Mouse (Mus musculus) spleen, adult 2 months (tissue): ENCODE measurements around the gene Pla2g4e. TPM values are rescaled to one million over a fixed set of nuclear protein-coding genes. Genes with fewer than 3 reads are reported as not detected.

ENCODE experiments used
- DNase-seq, 2 experiments: peaks; one replicate each; pipeline versions ENCODE4 v3.0.0 to v3.0.0-alpha.2; 2012 to 2021; ENCODE audit warnings: low spot score in 2 of 2, low read depth in 1 of 2
- H3K27ac ChIP-seq: fragments of 200-500 bp; 2 replicates; pipeline ENCODE4 v1.5.1; 2012; ENCODE audit warnings: low read length, inconsistent platforms; ENCODE audit not compliant: insufficient read depth
- H3K27me3 ChIP-seq: fragments of 200-500 bp; 2 replicates; pipeline ENCODE4 v1.6.1; 2012; ENCODE audit warnings: mild to moderate bottlenecking, moderate library complexity, low read length, inconsistent platforms; ENCODE audit not compliant: control insufficient read depth, insufficient read depth
- H3K36me3 ChIP-seq: fragments of 200-500 bp; 2 replicates; pipeline ENCODE4 v1.6.1; 2012; ENCODE audit warnings: mild to moderate bottlenecking, low read length, inconsistent platforms; ENCODE audit not compliant: control insufficient read depth, insufficient read depth
- H3K4me1 ChIP-seq: fragments of 200-500 bp; 2 replicates; pipeline ENCODE4 v1.6.1; 2011; ENCODE audit warnings: inconsistent platforms; ENCODE audit not compliant: control insufficient read depth, insufficient read depth, insufficient read length
- H3K4me3 ChIP-seq: fragments of 200-500 bp; 2 replicates; pipeline ENCODE4 v1.5.1; 2011; ENCODE audit warnings: mild to moderate bottlenecking, inconsistent platforms; ENCODE audit not compliant: insufficient read depth, insufficient read length; ENCODE audit errors: extremely low read depth
- CTCF ChIP-seq: fragments of 200-500 bp; IDR thresholded peaks from 2 replicates; pipeline ENCODE4 v1.5.1; 2011; ENCODE audit warnings: mild to moderate bottlenecking, inconsistent platforms; ENCODE audit not compliant: insufficient read depth, insufficient read length, insufficient replicate concordance; ENCODE audit errors: extremely low read depth
- POLR2A ChIP-seq: fragments of 200-500 bp; IDR thresholded peaks from 2 replicates; pipeline ENCODE4 v1.6.1; 2011; ENCODE audit warnings: low read depth, low read length, inconsistent platforms
- WGBS: fragments of 180-500 bp; shearing (Covaris S2); methylation state at CpG from one replicate; pipeline ENCODE4 v1.1.7; 2018; 5-methylcytosine and 5-hydroxymethylcytosine counted together
- polyA plus RNA-seq: library from polyadenylated mRNA; depleted of rRNA; stranded (reverse); fragments of >200 nt; gene quantifications from 2 replicates; pipeline ENCODE4 v1.2.3, GENCODE M21; 2012; rRNA removed

Gene Pla2g4e
- polyA plus RNA-seq, 1 experiment, result not detected

DNA sequence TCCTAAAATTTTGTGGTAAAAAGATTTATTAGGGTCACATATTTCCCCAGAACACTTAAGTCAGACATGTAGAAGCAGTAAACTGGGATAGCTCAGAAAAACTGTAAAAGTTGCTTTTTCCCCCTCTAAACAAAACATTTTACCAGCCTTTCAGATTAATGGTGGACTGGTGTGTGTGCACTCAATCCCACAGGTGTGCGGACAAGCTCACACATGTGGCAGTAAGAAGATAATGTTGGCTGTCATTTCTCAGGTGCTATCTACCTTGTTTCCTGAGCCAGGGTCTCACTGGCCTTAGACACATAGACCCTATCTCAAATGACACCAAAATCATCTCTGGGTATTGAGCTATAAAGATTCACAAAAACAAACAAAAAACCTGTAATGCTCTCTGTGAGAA lies 119.7 kb downstream of the Pla2g4e start:
- no peak for TF ChIP-seq POLR2A
- no peak for TF ChIP-seq CTCF
- no peak for DNase-seq
- peaks cover 1% of the 10 kb centered on the region; the same call in 1 of the 2 replicates for H3K36me3 ChIP-seq
- no peak overlapping the region for H3K4me3 ChIP-seq
- H3K27ac ChIP-seq, result no peak overlapping the region
- no peaks in the 10 kb centered on the region for H3K27me3 ChIP-seq
- peaks cover 9% of the 10 kb centered on the region; the same call in 1 of the 2 replicates for H3K4me1 ChIP-seq
- 93% methylated on average over 1 of the region's 1 CpGs for WGBS

DNA sequence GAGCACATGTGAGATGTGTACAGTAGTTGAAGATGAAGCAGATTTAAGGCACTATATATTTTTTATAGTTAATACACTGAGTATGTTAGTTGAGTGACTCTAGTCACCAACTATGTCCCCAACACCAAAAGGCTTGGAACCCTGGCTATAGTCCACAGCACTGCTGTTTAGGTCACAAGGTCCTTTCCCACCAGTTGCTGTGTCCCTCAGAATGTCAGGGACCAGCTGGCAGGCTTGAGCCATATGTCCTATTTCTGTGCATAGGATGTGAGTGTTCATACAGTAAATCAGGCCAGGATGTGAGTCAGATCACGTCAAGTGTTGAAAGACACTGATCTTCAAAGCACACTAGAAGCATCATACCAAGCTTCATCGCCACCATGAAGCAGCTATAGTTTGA lies 120.2 kb downstream of the Pla2g4e start:
- TF ChIP-seq POLR2A (no peak), CTCF (no peak)
- DNase-seq, result no peak
- 89% methylated on average over 2 of the region's 2 CpGs for WGBS
- no peak overlapping the region for H3K4me3 ChIP-seq
- H3K36me3 ChIP-seq, result peaks cover 1% of the 10 kb centered on the region; the same call in 1 of the 2 replicates
- H3K27ac ChIP-seq, result no peak overlapping the region
- peaks cover 9% of the 10 kb centered on the region; the same call in 1 of the 2 replicates for H3K4me1 ChIP-seq
- no peaks in the 10 kb centered on the region for H3K27me3 ChIP-seq

DNA sequence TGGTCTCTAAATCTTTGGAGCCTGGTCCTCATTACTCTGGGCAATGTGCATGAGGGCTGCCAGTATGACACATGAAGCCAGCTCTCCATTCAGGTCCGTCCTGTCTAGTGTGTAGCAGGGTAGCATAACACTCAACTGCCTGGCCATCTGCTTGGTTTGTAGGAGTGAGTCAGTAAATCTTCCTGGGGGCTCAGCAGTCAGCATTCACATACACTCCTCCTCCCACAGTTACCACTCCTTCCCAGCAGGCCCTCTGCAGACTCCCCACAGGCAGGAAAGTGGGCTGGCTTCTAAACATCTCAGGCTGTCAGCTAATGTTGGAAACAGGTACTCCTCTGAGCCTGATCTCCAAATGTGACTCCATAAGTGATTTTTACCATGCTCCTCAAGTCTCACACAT lies 121.0 kb downstream of the Pla2g4e start:
- DNase-seq, result no peak
- no peaks in the 10 kb centered on the region for H3K27me3 ChIP-seq
- TF ChIP-seq CTCF (no peak), POLR2A (no peak)
- H3K27ac ChIP-seq, result no peak overlapping the region
- WGBS, result 90% methylated on average over 1 of the region's 1 CpGs
- no peak overlapping the region for H3K4me3 ChIP-seq
- peaks cover 1% of the 10 kb centered on the region; the same call in 1 of the 2 replicates for H3K36me3 ChIP-seq
- peaks cover 9% of the 10 kb centered on the region; the same call in 1 of the 2 replicates for H3K4me1 ChIP-seq

GRCm38 (mm10) chr2:120122983-120123382 lies 122.2 kb downstream of the Pla2g4e start:
- Histone ChIP-seq H3K4me1 (peaks cover 5% of the 10 kb centered on the region; the same call in 1 of the 2 replicates), H3K27ac (no peak overlapping the region), H3K27me3 (no peaks in the 10 kb centered on the region), H3K4me3 (no peak overlapping the region), H3K36me3 (peaks cover 1% of the 10 kb centered on the region; the same call in 1 of the 2 replicates)
- 94% methylated on average over 6 of the region's 6 CpGs for WGBS
- TF ChIP-seq CTCF (no peak), POLR2A (no peak)
- DNase-seq, result no peak

GRCm38 (mm10) chr2:120117346-120117745 lies 127.8 kb downstream of the Pla2g4e start:
- no peak for DNase-seq
- TF ChIP-seq CTCF (no peak), POLR2A (no peak)
- 79% methylated on average over 6 of the region's 6 CpGs for WGBS
- no peaks in the 10 kb centered on the region for H3K27me3 ChIP-seq
- H3K36me3 ChIP-seq, result peaks cover 3% of the 10 kb centered on the region
- no peak overlapping the region for H3K27ac ChIP-seq
- H3K4me3 ChIP-seq, result no peak overlapping the region
- H3K4me1 ChIP-seq, result peaks cover 2% of the 10 kb centered on the region; the same call in 1 of the 2 replicates

Other genes with a start within 250 kb of the Pla2g4e start
- 5.9 and 13.4 TPM in 2 replicates for gene Jmjd7, start 217.9 kb downstream of the Pla2g4e start, polyA plus RNA-seq
- gene Gm28042, start 217.8 kb downstream of the Pla2g4e start, polyA plus RNA-seq, result 5.3 and 7.9 TPM in 2 replicates
- gene Pla2g4b, start 211.9 kb downstream of the Pla2g4e start, polyA plus RNA-seq, result 6.0 and 8.8 TPM in 2 replicates
- 32.0 and 35.4 TPM in 2 replicates for gene Ehd4, start 90.7 kb downstream of the Pla2g4e start, polyA plus RNA-seq
- gene Pla2g4d, start 43.9 kb upstream of the Pla2g4e start, polyA plus RNA-seq, result 0.02 and 0.14 TPM in 2 replicates
- 0.49 and 1.1 TPM in 2 replicates for gene Pla2g4f, start 68.8 kb upstream of the Pla2g4e start, polyA plus RNA-seq
- gene Vps39, start 107.8 kb upstream of the Pla2g4e start, polyA plus RNA-seq, result 16.9 and 19.7 TPM in 2 replicates
- gene Ganc, start 158.6 kb upstream of the Pla2g4e start, polyA plus RNA-seq, result 9.6 and 12.8 TPM in 2 replicates
- gene Tmem87a, start 158.8 kb upstream of the Pla2g4e start, polyA plus RNA-seq, result 6.0 and 7.1 TPM in 2 replicates
- gene Capn3, start 210.7 kb upstream of the Pla2g4e start, polyA plus RNA-seq, result 2.0 and 3.1 TPM in 2 replicates